Mouse (Mus musculus): ENCODE results near the gene Trak1. TPM values are rescaled to one million over a fixed set of nuclear protein-coding genes. Genes with fewer than 3 reads are reported as not detected.
"Not testable (repeated sequence)": the region's sequence is repeated elsewhere in the genome, so short reads cannot be mapped to it uniquely, and the experiment has no call there.

Trak1 gene
- polyA plus RNA-seq, 1 experiment from 2014 or later, result 40.3 TPM

DNA sequence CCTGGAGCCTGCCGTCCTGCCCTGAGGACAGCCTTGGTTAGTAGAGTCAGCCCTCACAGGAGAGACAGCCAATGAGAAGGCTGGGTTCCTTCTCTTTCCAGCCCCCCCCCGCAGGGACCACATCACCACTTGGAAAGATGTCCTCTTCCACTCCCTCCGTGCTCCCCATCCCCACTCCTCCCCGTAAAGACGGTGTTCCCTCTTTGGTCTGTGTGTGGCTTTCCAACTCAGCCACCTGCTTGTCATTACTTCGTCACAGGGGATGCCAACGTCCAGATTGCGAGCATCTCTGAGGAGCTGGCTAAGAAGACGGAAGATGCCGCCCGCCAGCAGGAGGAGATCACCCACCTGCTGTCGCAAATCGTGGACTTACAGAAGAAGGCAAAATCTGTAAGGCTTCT lies 149.1 kb downstream of the Trak1 start:
- peaks cover 2% of the 10 kb centered on the region; the same call in 1 of the 2 replicates for H3K4me1 ChIP-seq (ENCODE audit: control insufficient read depth, insufficient read depth, low read length)
- 85% methylated on average over 13 of the region's 13 CpGs for WGBS
- H3K9ac ChIP-seq (ENCODE audit: low read length), result no peak overlapping the region
- H3K4me2 ChIP-seq (ENCODE audit: low read length), result no peak overlapping the region
- no peak overlapping the region for H3K4me3 ChIP-seq (ENCODE audit: low read depth, low read length)
- peak; percentile 72 for DNase-seq (ENCODE audit: low spot score)
- peak; percentile 66; the same call in 1 of the 2 replicates for ATAC-seq
- H3K27me3 ChIP-seq (replicated peaks; ENCODE audit: control insufficient read depth, insufficient read depth, low read length), result no peaks in the 10 kb centered on the region
- H3K27ac ChIP-seq (ENCODE audit: low read depth, low read length), result peak overlapping the region; percentile 3; the same call in 1 of the 2 replicates
- H3K9me3 ChIP-seq (replicated peaks; ENCODE audit: control insufficient read depth, low read length), result no peaks in the 10 kb centered on the region
- peaks cover 86% of the 10 kb centered on the region for H3K36me3 ChIP-seq (ENCODE audit: control insufficient read depth, insufficient read depth, low read length)

DNA sequence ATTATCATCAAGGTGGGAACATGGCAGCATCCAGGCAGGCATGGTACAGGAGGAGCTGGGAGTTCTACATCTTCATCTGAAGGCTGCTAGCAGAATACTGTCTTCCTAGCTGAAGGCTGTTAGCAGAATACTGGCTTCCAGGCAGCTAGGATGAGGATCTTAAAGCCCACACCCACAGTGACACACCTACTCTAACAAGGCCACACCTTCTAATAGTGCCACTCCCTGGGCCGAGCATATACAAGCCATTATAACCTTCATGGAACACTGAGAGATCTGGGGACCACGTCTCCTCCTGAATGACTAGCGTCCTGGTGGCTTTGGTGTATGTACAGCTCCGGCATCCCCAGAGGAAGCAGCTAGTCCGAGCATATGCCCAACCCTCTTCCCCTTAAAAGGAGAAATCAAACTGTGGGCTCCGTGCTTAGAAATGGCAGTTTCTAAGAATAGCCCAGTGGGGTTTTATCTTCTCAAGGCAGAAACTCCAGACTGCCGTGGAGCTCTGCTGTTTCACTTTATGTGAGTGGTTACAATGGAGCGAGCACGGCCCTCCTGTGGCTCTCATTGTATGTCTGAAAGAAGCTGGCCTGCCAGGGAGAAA lies 155.1 kb downstream of the Trak1 start:
- WGBS, result 40% methylated on average over 9 of the region's 9 CpGs
- not testable (repeated sequence) for H3K4me1 ChIP-seq (ENCODE audit: control insufficient read depth, insufficient read depth, low read length); H3K9ac ChIP-seq (ENCODE audit: low read length); H3K9me3 ChIP-seq (replicated peaks; ENCODE audit: control insufficient read depth, low read length); H3K4me2 ChIP-seq (ENCODE audit: low read length); H3K27ac ChIP-seq (ENCODE audit: low read depth, low read length); ATAC-seq; H3K4me3 ChIP-seq (ENCODE audit: low read depth, low read length); H3K27me3 ChIP-seq (replicated peaks; ENCODE audit: control insufficient read depth, insufficient read depth, low read length)
- peaks cover 95% of the 10 kb centered on the region for H3K36me3 ChIP-seq (ENCODE audit: control insufficient read depth, insufficient read depth, low read length)
- peak; percentile 17 for DNase-seq (ENCODE audit: low spot score)

DNA sequence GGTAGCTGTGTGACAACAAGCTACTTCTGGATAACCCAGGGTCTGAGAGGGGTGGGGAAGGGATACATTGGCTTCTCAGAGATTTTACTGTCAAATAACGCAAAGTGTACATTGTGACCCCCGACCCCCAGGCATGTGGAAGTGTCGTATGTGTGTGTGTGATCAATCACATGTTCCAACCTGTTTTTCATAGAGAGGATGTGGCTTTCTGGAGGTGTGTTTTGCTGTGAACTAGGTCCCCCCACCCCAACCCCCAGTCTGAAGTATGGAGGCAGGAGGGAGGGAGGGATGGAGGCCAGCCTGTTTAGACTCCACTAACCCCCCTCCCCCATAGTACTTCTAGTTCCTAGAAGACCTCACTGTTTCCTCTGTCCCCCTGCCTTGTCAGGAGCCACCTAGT lies 157.6 kb downstream of the Trak1 start:
- H3K9me3 ChIP-seq (replicated peaks; ENCODE audit: control insufficient read depth, low read length), result no peaks in the 10 kb centered on the region
- ATAC-seq, result no peak
- peaks cover 91% of the 10 kb centered on the region for H3K36me3 ChIP-seq (ENCODE audit: control insufficient read depth, insufficient read depth, low read length)
- H3K27me3 ChIP-seq (replicated peaks; ENCODE audit: control insufficient read depth, insufficient read depth, low read length), result no peaks in the 10 kb centered on the region
- H3K27ac ChIP-seq (ENCODE audit: low read depth, low read length), result no peak overlapping the region
- H3K9ac ChIP-seq (ENCODE audit: low read length), result no peak overlapping the region
- no peak overlapping the region for H3K4me2 ChIP-seq (ENCODE audit: low read length)
- H3K4me3 ChIP-seq (ENCODE audit: low read depth, low read length), result no peak overlapping the region
- DNase-seq (ENCODE audit: low spot score), result no peak
- WGBS, result 90% methylated on average over 3 of the region's 3 CpGs
- H3K4me1 ChIP-seq (ENCODE audit: control insufficient read depth, insufficient read depth, low read length), result no peaks in the 10 kb centered on the region

DNA sequence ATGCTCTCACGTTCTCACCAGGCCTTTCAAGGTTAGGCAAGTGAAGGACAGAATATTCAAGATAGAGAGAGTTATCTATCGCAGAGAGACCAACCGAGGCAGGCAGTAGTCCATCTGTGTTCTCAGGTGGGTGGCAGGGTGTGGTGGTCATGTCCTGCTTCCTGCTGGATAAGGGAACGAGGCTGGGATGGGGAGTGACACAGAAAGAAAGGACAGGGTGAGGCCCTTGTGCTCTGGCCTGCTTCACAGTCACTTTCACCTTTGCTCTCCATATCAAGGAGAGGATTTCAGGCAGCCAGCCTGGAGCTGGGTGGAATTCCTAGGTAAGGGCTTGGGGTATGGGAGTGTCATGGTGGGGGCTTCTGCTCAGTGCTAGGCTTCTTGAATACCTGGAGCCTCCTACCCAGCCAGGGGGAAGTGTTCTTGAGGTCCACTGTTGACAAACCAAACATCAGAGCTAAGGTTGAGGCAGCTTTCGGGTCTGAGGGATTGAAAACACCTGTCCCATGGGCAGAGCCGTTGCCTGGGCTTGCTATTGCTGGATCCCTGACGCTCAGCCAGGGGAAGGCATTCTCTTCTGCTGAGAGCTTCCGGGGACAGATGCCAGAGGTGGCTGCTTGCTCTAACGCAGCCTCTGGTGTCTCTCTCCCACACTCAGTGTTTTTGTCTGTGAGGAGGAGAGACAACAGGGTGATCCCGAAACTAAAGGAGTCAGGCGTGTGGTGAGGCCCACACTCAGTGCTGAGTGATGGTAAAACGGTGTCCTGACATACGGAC lies 159.6 kb downstream of the Trak1 start:
- DNase-seq (ENCODE audit: low spot score) (no peak), ATAC-seq (no peak)
- Histone ChIP-seq H3K36me3 (ENCODE audit: control insufficient read depth, insufficient read depth, low read length) (peaks cover 91% of the 10 kb centered on the region), H3K4me1 (ENCODE audit: control insufficient read depth, insufficient read depth, low read length) (no peaks in the 10 kb centered on the region), H3K27ac (ENCODE audit: low read depth, low read length) (no peak overlapping the region), H3K9ac (ENCODE audit: low read length) (no peak overlapping the region), H3K4me3 (ENCODE audit: low read depth, low read length) (no peak overlapping the region), H3K27me3 (replicated peaks; ENCODE audit: control insufficient read depth, insufficient read depth, low read length) (no peaks in the 10 kb centered on the region), H3K9me3 (replicated peaks; ENCODE audit: control insufficient read depth, low read length) (no peaks in the 10 kb centered on the region), H3K4me2 (ENCODE audit: low read length) (no peak overlapping the region)
- 94% methylated on average over 13 of the region's 13 CpGs for WGBS

- no peak overlapping the region for H3K4me3 ChIP-seq (ENCODE audit: low read depth, low read length)
- H3K36me3 ChIP-seq (ENCODE audit: control insufficient read depth, insufficient read depth, low read length), result peaks cover 92% of the 10 kb centered on the region
- ATAC-seq (no peak), DNase-seq (ENCODE audit: low spot score) (peak; percentile 50)
- H3K27me3 ChIP-seq (replicated peaks; ENCODE audit: control insufficient read depth, insufficient read depth, low read length), result no peaks in the 10 kb centered on the region
- H3K9me3 ChIP-seq (replicated peaks; ENCODE audit: control insufficient read depth, low read length), result no peaks in the 10 kb centered on the region
- no peak overlapping the region for H3K4me2 ChIP-seq (ENCODE audit: low read length)
- no peak overlapping the region for H3K27ac ChIP-seq (ENCODE audit: low read depth, low read length)
- 27% methylated on average over 8 of the region's 8 CpGs for WGBS
- no peaks in the 10 kb centered on the region for H3K4me1 ChIP-seq (ENCODE audit: control insufficient read depth, insufficient read depth, low read length)
- H3K9ac ChIP-seq (ENCODE audit: low read length), result no peak overlapping the region
Measured at GRCm38 (mm10) chr9:121458466-121458865, 161.2 kb downstream of the Trak1 start.

DNA sequence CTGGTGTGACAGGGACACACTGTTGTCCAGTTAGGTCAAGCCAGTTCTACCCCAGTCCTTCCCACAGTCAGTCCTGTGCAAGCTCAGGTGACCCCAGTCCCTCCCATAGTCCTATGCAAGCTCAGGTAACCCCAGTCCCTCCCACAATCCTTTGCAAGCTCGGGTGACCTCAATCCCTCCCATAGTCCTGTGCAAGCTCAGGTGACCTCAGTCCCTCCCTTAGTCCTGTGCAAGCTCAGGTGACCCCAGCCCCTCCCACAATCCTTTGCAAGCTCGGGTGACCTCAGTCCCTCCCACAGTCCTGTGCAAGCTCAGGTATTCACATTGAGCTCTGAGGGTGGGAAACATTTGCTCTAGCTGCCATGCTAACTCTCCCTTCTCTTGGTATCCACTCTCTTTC lies 162.6 kb downstream of the Trak1 start:
- Histone ChIP-seq H3K4me1 (ENCODE audit: control insufficient read depth, insufficient read depth, low read length) (no peaks in the 10 kb centered on the region), H3K9me3 (replicated peaks; ENCODE audit: control insufficient read depth, low read length) (no peaks in the 10 kb centered on the region), H3K4me3 (ENCODE audit: low read depth, low read length) (no peak overlapping the region), H3K4me2 (ENCODE audit: low read length) (no peak overlapping the region), H3K9ac (ENCODE audit: low read length) (no peak overlapping the region), H3K36me3 (ENCODE audit: control insufficient read depth, insufficient read depth, low read length) (peaks cover 88% of the 10 kb centered on the region), H3K27ac (ENCODE audit: low read depth, low read length) (no peak overlapping the region), H3K27me3 (replicated peaks; ENCODE audit: control insufficient read depth, insufficient read depth, low read length) (no peaks in the 10 kb centered on the region)
- WGBS, result 74% methylated on average over 2 of the region's 2 CpGs
- no peak for DNase-seq (ENCODE audit: low spot score)
- ATAC-seq, result no peak

DNA sequence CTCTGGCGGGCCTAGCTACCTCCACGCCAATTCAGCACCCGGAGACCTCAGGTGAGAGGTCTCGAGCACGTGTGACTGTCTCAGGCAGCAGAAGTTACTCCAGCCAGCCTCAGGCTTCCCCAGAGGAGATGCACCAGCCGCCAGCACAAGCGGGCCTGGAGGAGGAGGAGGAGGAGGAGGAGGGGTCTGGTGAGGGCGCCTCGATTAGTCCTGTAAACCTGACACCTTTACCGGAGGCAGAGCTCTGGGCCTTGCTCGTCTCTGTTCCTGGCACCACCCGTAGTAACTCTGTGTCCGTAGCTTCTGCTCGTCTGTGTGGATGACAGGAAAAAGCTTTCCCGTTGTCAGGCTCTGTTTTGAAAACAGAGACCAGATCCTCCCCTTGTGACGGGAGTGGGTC lies 163.2 kb downstream of the Trak1 start:
- no peaks in the 10 kb centered on the region for H3K4me1 ChIP-seq (ENCODE audit: control insufficient read depth, insufficient read depth, low read length)
- H3K4me2 ChIP-seq (ENCODE audit: low read length), result no peak overlapping the region
- H3K27me3 ChIP-seq (replicated peaks; ENCODE audit: control insufficient read depth, insufficient read depth, low read length), result no peaks in the 10 kb centered on the region
- H3K36me3 ChIP-seq (ENCODE audit: control insufficient read depth, insufficient read depth, low read length), result peaks cover 83% of the 10 kb centered on the region
- H3K4me3 ChIP-seq (ENCODE audit: low read depth, low read length), result no peak overlapping the region
- no peak overlapping the region for H3K9ac ChIP-seq (ENCODE audit: low read length)
- DNase-seq (ENCODE audit: low spot score), result no peak
- WGBS, result 79% methylated on average over 16 of the region's 16 CpGs
- no peak for ATAC-seq
- no peak overlapping the region for H3K27ac ChIP-seq (ENCODE audit: low read depth, low read length)
- no peaks in the 10 kb centered on the region for H3K9me3 ChIP-seq (replicated peaks; ENCODE audit: control insufficient read depth, low read length)

DNA sequence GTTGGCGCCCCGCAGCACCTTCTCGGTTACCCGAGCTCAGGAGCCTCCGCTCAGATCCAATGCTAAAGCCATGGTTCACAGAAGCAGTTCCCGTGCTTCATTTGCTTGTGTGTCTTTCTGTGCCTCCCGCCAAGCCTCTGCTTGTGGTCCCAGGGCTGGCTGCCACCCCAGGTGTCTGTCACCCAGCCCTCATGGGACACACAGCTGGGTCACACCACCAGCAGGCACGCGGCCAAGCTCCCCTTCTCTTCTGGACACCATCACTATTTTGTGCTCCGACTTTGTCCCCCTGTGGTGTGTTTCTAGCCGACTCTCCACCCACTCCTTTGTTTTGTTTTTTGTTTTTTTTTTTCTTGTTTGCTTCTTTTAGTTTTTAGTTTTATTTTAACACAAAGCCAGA lies 170.2 kb downstream of the Trak1 start:
- Histone ChIP-seq H3K4me3 (ENCODE audit: low read depth, low read length) (no peak overlapping the region), H3K27me3 (replicated peaks; ENCODE audit: control insufficient read depth, insufficient read depth, low read length) (no peaks in the 10 kb centered on the region), H3K4me1 (ENCODE audit: control insufficient read depth, insufficient read depth, low read length) (peaks cover 3% of the 10 kb centered on the region; the same call in 1 of the 2 replicates), H3K36me3 (ENCODE audit: control insufficient read depth, insufficient read depth, low read length) (peaks cover 62% of the 10 kb centered on the region), H3K4me2 (ENCODE audit: low read length) (no peak overlapping the region), H3K9me3 (replicated peaks; ENCODE audit: control insufficient read depth, low read length) (no peaks in the 10 kb centered on the region), H3K27ac (ENCODE audit: low read depth, low read length) (no peak overlapping the region), H3K9ac (ENCODE audit: low read length) (no peak overlapping the region)
- WGBS, result 81% methylated on average over 11 of the region's 11 CpGs
- DNase-seq (ENCODE audit: low spot score) (no peak), ATAC-seq (no peak)

DNA sequence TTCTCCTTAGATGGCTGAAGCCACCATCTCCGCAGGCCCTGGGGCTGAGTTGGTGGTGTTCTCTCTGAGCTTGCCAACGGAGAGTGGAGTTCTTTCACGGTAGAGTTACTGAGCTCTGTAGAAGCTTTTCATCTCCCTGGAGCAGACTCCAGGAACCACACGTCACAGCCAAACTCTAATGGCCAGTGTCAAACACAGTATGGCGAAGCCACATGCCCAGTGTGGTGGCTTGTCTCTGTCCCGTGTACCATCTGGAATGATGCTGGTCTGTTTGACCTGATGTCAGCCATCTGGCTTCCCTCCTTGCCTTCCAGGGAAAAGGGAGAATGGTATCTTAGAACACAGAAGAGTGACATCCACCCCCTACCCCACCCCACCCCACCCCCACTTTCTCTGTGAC lies 172.4 kb downstream of the Trak1 start:
- Histone ChIP-seq H3K4me2 (ENCODE audit: low read length) (no peak overlapping the region), H3K36me3 (ENCODE audit: control insufficient read depth, insufficient read depth, low read length) (peaks cover 67% of the 10 kb centered on the region), H3K9me3 (replicated peaks; ENCODE audit: control insufficient read depth, low read length) (no peaks in the 10 kb centered on the region), H3K4me1 (ENCODE audit: control insufficient read depth, insufficient read depth, low read length) (peaks cover 3% of the 10 kb centered on the region; the same call in 1 of the 2 replicates), H3K27me3 (replicated peaks; ENCODE audit: control insufficient read depth, insufficient read depth, low read length) (no peaks in the 10 kb centered on the region), H3K4me3 (ENCODE audit: low read depth, low read length) (no peak overlapping the region), H3K9ac (ENCODE audit: low read length) (no peak overlapping the region), H3K27ac (ENCODE audit: low read depth, low read length) (no peak overlapping the region)
- ATAC-seq, result no peak
- 79% methylated on average over 6 of the region's 6 CpGs for WGBS
- no peak for DNase-seq (ENCODE audit: low spot score)
